Mouse (Mus musculus) cerebellum, postnatal 36 days (tissue): Measurements from ENCODE around the gene Tle6.

ENCODE experiments used
- DNase-seq, 2 experiments: peaks; one replicate each; pipeline ENCODE4 v3.0.0; 2021 to 2022; ENCODE audit warnings: mixed read lengths in 2 of 2

Tle6 gene

DNA sequence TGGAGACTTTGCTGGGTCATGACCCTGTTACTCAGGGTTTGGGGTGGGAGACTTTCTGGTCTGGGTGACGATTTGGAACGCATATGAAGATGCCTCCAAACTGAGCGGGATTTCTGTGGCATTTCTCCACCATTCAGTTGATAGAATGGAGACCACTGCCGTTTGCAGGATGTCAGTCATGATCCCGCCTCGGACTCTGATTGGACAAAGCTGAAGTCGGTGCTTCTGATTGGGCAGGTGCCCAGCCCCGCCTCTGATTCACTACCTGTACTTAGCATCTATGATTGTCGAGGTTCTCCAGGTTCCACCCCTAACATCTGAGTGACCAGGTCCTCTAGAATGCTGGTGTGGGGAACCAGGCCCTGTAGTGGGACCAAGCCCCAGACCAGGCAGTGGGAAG lies 19.9 kb upstream of the Tle6 start:
- DNase-seq: no peak

DNA sequence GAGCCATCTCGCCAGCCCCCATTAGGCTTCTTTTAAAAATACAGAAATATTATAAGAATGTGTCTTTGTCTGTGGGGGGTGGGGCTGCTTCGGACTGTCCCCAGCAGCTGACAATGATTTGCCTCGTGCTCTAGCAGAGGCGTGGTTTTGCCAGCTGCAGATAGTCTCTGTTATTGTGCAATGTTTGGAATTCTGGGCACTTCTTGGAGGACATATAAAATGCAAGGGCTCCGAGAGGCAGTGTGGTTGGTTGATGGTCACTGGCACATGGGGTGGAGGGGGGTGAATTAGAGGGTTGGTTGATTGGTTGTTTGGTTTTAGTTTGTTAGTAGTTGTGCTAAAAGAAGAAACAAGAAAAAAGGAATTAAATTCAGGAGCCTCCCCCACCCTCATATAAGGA lies 19.1 kb upstream of the Tle6 start:
- no peak for DNase-seq

DNA sequence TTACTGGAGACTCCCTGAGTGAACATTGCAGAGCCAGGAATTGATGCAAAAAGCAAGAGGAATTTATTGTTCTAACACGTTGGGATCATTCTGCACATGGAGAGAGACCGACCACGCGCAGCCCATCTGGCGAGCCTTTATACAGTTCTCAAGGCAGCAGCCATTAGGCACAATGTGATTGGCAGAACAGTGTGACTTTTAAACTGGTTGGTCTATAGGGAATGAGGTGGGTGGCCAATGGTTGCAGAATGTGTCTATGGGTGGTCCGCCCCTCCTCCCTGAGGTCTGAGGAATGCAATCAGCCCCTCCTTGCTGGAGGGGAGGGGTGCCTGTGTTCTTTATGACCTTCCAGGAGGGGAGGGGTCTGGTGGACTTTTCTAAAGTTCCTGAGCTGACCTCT lies 14.6 kb upstream of the Tle6 start:
- no peak for DNase-seq

DNA sequence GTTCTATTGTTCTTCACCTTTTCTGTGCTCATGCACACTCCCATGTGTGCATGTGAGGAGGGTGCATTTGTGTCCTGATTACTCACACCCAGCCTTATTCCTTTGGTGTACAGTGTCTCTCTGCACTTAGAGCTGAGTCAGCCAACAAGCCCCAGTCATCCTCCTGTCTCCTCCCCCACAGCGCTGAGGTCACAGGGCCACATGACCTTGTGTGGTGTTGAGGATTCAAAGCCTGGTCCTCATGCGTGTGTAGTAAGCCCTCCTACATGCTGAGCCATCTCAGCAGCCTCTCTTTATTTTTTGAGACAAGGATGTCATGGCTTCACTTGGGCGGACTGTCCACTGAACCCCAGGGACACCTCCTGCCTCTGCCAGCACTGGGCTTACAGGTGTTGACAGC lies 11.9 kb upstream of the Tle6 start:
- no peak for DNase-seq

DNA sequence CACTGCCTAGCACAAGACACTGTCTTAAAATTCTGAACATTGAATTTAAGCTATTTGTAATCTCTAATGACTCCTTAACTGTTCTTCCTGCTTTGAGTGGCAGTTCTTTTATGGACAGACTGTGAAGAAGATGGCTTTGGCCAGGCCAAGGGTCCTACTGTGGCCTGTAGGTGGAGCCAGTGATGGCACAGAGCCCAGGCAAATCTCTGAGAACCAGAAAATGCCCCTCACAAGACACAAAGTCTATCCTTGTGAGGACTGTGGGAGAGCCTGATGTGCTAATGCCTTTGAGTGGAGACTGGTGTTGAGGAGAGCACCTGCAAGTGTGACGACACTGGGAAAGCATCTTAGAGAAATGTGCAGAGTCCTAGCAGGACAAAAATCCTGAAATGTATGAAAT lies 7.4 kb upstream of the Tle6 start:
- no peak for DNase-seq

DNA sequence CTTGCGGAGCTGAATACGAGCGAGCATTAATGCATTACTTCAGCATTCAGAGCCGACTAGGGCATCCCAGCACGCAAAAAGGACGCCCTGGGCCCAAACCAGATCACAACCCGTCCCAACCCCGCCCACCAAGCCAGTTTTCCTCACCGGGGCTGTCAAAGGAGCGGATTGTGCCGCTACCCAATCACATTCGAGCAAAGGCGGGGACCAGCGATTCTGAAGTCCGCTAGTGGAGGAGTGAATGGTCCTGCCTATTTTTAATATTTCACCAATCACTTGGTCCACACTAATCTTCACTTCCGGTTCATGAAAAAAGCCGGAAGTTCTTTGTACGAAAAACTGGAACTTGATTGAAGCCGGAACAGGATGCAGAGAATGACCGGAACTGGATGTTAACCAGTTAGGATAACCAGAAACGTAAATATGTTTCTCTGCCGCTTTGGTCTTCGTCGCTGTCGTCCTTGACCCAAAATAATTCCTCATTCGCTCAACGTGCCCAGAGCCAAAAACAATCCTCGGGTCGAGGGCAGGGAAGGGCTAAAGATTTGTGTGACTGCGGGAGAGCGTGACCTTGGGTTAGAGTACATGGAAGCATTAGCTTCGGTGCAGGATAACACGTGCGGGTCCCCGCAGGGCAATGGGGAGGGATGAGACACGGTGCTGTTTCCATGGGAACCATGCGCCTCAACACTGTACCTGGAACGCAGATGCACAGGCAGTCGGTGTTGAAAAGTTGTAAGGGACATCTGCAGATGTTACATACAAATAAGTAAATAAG lies 5.3 kb upstream of the Tle6 start, which contains the start of gene BC025920:
TSS of gene BC025920 (plus strand) at position 297 of the 778 bp plus-strand sequence.
- peak; percentile 92 to 93 for DNase-seq

DNA sequence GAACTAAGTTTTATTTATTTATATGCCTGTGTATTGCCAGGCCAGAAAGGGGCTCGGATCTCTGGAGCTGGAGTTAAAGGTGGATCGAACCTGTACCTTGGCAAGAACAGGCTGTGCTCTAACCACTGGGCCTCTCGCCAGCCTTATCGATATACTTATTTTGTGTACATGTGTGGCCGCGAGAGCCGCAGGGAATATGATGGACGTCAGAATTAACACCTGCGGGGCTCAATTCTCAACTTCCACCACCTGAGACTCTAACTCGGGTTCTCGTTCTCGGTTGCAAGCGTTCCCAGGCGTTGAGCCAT lies 4.7 kb upstream of the Tle6 start:
- no peak for DNase-seq

DNA sequence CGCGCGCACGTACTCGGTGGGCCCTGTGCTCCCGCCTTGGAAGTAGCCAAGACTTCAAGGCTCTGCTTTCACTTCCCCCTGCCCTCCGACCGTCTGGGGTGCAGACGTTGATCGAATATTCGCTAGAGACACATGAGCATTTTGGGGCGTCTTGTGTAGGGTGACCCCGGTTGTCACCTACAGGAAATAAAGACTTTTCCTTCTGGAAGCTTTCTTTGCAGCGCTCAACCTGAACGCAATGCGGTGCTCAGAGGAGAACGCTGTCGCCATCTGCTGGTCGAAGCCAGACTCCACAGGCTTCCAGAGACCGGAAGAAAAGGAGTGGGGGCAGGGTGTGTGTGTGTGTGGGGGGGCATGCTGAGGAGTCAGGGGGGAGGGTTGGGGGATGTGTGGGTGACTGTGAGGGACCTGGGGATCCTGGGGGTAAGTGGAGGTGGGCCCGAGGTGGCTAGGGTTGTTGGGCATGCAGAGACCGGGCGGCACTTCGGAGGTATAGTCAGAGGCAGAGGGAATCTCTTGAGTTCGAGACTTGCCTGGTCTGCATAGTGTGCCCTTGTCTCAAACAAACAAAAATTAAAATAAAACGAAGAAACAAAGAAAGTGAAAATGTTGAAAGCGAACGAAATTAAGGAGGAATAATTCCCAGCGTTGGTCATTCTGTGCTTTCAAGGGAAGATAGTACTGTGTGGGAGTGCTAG lies 4.2 kb upstream of the Tle6 start:
- DNase-seq: peak; percentile 89 to 92

DNA sequence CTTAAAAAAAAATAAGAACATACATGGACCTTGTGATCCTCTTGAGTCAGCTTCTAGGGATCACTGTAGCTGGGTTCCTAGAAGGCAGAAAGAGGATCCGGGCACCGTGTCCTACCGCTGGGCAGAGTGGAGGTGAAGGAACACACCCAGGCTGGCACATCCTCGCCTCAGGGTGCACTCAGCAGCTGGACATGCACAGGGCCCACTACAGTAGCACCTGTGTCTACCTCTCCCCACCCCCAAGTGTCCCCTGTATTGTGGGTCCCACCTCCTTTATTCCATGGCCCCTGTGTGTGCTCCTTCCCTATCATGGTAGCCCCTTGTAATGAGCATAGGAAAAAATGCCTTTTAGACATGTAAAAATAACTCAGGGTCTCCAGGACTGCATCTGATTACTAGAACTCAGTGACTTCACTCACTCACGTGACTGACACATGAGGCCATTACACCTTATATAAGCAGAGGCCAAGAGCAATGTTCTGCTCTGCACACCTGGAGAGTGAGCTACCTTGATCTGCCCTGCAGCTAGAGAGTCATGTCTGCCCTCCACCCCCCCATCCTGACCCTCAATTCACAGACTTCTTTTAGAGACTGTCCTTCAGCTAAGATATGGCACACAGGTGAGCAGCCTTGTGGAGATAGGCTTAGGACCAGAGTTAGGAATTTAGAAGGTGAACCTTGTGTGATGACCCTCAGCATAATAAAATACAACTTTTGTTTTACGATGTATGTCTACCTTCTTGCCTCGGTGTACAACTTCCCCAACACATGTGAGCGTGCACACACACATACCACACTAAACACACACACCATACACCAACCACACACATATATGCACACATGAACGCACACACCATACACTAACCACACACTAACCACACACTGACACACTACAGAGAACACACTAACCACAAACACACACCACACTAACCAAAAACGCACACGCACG lies 3.4 kb upstream of the Tle6 start:
- DNase-seq: no peak

DNA sequence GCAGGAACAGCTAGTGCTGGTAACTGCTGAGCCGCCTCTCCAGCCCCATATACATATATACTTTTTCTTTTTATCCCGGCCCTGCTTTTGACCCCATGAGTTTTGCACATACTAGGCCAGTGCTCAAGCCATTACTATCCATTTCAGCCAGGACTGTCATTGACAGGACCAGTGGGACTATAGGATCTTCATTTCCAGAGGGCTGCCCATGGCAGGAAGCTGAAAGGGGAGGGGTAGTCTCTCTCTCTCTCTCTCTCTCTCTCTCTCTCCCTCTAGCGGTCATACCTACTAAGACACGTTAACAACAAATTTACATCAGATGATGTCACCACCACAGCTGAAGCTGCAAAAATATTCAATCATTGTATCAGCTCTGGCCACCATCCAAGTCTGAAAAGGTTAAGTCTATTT lies 1.9 kb upstream of the Tle6 start:
- DNase-seq: peak; percentile 37 to 62

DNA sequence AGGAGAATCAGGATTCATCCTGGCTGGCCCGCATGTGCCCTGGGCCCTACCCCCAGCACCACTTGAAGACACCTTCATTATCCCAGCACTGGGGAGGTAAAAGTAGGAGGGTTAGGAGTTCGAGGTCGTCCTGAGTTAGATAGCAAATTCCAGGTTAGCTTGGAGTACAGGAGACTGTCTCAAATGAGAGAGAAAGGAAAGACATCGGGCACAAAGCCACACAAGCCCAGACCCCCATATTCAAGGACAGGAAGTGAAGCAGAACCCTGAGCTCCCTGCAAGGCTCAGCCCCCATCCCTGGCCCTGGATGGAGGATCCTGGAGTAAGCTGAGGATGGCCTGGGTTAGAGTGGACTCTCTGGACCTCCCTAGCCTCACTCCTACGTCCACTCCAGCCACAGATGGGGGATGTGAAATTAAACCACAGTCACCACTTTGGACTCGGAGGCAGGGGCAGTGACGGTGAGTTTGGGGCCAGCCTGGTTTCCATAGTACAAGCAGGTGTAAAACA lies 578 bp upstream of the Tle6 start:
- DNase-seq: no peak

DNA sequence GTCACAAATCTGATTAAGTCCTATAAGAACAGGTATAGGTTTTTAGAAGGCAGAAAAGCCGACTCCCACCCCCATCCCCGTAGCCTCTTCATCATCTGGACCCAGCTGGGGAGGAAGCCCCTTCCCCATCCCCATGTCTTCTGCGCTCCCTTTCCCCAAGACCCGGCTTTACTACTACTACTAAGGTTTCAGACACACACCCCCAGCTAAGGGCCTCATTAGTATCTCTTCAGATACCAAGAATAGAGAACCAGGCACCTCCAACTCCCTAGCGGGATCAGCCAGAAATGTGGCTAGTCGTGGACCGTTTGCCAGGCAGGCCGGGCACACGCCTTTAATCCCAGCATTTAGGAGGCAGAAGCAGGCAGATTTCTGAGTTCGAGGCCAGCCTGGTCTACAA lies 777 bp downstream of the Tle6 start:
- no peak for DNase-seq

DNA sequence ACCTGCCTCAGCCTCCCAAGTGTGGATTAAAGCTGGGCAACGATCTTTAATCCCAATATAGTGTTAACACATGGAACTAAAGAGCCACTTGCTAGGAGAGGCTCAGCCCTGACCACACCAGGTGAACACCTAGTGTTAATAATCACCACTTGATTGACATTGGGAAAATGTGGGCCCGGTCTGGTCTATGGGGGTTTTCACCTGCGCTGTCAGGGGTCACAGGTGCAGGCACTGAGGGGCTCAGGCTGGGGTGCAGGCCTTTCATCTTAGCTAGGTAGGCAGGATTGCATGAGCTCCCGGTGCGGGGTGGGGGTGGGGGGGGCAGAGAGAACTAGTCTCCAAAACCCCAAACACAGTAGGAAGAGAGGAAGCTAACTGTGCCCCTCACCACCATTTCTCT lies 1.2 kb downstream of the Tle6 start:
- no peak for DNase-seq

DNA sequence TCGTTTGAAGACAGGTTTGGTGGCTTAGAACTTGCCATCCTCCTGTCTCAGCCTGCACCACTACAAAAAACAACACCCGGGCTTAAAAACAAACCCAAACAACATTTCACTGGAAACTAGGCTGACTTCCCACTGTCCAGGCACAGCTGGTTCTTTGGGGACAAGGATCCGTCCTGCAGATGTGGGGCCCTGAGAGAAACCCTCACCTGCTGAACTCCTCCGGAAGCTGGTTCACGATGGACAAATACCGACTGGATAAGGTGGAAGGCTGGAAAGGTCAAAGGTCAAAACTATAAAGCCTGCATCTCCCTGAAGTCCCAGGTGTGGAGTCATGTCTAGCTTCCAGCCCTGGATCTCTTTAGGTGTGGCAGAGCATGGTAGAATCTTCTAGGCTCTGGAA lies 2.0 kb downstream of the Tle6 start:
- no peak for DNase-seq

DNA sequence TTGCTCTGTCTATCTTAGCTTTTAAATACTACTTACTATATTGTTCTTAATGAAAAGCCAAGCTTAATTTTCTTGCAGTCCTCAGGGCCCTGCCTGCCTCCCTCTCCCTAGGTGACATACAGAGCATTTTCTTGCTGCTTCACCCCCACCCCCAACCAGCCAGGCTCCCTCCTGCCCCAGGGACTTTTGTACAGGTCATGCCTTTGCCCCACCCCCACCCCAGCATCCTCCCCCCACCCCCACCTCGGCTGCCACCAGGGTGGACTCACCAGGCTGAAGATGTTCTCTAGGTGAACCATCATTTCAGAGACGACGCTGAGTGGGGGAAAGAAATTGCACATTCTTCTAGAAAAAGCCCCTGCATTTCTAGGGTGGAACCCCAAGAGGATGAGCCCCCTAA lies 2.5 kb downstream of the Tle6 start:
- no peak for DNase-seq

DNA sequence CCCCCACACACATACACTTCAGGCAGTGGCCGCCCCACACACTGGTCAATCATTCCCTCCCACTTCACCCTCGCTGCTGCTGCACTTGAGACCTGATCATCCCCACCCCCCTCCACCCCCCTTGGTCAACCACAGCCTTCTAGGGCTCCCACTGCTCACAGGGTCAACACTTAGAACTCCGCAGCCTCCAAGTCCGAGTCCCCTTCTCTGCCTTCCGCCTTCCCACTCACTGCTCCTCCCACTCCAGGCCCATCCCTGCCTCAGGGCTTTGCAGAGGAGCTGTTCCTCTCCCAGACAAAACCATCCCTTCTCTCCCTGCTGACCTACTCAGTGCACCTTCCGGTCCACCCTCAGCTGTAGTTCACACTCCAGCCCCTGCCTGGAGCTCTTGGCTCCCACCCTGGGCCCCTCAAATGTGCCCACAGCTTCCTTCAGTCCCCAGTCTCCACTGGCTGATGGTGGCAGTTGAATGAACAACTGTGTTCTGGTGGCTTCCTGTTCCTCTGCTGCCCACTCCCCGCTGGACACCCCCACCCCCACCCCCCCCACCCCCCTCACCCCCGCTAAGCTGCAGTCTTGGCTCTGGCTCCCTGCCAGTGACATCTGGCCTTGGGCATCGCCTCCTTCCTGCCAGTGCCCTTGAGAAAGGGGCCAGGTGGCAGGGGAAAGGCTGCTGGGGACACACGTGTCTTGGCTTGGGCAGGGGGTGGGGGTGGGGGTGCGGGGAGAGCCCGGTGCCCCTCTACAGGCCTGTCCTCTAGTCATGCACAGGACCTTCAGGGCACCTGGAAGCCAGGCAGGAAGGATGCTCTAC lies 3.5 kb downstream of the Tle6 start:
- DNase-seq: no peak

DNA sequence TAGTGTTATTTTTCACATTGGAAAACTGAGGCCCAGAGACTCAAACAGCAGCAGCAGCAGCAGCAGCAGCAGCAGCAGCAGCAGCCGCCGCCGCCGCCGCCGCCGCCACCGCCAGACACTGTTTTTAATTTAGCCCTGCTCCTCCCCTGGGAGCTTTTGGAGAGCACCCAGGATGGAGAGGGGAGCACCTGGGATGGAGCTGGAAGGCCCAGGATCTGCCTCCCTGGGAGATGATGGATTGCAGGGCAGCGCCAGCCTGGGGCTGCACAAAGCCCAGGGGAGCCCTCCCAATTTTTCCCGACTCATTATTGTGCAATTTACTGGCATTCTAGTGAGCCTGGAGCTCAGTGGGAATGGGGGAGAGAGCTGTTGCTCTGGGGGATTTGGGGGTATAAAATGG lies 4.3 kb downstream of the Tle6 start:
- DNase-seq: no peak

DNA sequence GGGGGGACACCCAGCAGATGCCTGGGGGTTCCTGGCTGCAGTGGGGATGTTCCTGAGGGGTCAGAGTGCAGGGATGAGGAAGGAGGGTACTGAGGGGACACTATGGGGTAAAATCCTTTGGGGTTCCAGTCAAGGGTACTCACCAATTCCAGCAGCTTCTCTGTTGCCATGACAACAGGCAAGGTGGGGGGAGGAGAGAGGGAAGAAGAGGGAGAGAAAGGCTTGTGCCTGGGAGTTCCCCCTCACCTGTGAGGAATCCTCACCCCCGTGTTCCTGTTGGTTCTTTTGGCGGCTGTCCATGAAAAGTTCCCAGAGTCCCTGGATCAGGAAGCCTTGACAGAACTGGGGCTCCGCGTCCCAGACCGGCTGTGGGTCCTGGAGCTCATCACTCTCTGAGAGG lies 5.3 kb downstream of the Tle6 start:
- DNase-seq: no peak

DNA sequence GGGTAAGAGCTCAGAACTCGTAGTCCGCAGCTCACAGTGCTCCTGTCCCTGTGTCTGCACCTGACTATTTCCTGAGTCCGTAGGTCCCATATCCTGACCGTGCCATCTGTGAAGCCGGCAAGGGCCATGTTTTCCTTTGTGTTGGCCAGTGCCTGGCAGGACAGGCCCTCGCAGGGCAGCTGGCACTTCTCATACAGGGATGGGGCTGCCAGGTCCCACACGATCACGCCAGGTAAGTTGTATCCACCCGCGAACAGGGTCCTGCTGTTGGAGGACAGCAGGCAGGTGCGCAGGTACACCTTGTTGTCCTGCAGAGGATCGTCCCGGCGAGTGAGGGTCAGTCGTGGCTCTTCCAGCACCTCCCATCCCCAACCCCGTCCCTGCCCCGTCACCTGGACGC lies 6.9 kb downstream of the Tle6 start:
- DNase-seq: peak; percentile 60 to 67

DNA sequence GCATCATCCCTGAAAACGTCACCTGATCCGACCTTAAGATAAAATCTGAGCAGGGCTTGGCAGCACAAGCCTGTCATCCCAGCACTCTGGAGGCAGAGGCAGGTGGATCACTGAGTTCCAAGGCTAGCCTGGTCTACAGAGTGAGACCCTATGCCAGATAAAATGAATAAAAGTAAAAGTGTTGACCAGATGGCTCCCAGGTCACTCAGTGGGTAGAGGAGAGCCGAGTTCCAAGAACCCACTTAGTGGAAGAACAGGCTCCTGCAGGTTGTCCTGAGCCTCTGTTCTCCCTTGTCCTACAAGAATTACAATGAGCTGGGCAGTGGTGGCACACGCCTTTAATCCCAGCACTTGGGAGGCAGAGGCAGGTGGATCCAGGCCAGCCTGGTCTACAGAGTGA lies 7.7 kb downstream of the Tle6 start:
- no peak for DNase-seq

DNA sequence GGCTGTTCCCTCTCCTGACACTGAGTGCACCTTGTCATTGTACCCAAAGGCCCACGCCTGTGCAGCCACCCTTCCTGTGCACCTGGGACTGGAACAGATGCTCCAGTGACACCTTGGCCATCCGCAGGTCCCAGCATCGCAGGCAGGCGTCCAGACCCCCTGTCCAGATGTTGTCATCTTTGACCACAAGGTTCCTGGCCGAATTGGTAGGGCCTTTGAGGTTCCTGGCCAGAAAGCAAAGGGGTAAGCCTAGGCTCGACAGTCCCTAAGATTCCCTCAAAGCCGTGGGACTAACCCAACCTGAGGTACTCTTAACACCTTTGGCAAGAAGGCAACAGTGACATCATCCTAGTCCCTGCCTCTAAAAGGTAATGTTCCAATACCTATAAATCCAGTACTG lies 8.2 kb downstream of the Tle6 start:
- no peak for DNase-seq

DNA sequence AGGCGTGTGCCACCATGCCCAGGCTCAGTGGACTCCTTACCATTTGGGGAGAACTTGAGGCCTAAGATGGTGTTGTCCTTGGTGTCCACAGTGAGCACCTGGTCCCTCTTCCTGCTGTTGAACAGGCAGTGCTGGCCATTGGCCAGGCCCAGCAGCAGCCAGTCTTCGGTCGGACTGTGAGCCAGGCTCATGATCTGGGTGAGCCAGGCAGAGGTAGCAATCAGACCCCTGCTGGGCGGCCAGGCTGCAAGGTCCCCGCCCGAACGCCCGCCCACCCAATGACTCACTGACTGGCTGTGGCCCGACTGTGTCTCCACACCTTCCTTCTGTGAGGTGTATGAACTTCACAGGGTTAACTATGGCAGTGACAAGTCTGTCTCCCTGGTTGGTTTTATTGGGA lies 9.0 kb downstream of the Tle6 start:
- no peak for DNase-seq

DNA sequence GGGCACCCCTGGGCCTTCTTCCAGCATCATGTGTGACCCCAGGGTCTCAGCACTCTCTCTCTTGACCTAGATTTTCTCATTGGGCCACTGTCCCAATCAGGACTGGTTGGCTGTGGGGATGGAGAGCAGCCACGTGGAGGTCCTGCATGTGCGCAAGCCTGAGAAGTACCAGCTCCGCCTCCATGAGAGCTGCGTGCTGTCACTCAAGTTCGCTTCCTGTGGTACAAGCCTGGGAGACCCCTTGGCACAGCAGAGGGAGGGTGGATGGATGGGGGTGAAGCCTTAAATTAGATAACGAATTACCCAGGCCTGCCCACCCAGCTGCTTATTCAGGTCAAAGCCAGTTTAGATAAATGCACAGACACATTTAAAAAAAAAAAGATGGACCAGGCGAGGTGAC lies 12.1 kb downstream of the Tle6 start:
- no peak for DNase-seq
